Mouse (Mus musculus): ENCODE data around the gene Vps33a. TPM values are rescaled to one million over a fixed set of nuclear protein-coding genes. Genes with fewer than 3 reads are reported as not detected.

Vps33a gene
- 40.0 TPM for total RNA-seq (2023)

DNA sequence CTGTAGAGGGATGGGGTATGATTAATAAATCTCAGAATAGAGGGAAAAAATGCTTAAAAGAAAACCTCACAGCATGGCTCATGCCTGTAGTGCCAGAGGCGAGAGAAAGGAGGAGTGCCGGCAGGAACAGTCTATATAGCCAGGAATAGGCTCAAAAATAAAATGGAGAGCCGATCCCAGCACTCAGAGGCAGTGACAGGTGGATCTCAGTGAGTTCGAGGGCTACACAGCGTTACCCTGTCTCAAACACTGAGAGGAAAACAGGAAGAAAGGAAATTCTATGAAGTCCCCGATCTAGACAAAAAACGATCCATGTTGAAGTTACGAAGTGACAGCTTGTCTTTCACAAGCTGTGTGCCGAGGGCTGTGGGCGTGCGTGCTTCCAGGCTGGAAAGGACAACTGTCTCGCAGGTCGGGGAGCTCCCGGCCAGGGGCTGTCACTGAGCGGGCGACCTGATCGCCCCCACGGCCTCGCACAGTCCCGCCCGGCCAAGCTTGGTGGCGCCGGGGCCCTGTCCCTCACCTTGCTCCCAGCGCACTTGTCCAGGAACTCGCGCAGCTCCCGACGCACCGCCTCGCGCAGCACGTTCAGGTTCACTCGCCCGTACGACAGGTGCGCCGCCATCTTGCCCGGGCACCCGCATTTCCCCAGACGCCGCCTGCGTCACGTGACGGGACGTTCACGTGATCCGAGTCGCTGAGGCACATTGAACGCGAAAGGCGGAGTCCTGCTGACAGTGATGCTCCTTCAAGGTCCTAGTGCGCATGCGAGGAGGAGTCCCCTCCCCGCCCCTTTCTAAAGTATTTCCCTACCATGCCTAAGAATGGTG, at the start of gene Vps33a:
TSS of gene Vps33a (minus strand) at position 682 of the 830 bp plus-strand sequence.

DNA sequence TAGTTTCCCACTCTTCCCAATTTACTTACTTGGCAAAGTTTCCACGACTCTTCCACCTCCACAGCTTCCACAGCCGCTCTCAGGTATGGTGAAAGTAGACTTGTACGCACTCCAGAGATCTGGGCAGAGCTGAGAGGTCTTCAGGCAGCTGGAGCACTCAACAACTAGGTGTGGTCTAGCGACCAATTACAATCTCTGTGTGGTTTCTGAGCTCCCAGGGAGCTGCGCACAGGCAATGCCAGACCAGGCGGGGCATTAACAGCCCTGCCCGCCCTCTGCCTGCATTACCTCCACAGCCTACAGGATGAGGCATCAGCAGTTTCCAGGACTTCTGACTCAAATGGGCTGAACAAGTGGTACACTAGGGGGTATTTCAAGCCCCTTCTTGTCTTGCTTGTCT, 47.6 kb downstream of the Vps33a start, which contains the start of gene Gm49027:
TSS of gene Gm49027 (minus strand) at position 208 of the 400 bp plus-strand sequence.

DNA sequence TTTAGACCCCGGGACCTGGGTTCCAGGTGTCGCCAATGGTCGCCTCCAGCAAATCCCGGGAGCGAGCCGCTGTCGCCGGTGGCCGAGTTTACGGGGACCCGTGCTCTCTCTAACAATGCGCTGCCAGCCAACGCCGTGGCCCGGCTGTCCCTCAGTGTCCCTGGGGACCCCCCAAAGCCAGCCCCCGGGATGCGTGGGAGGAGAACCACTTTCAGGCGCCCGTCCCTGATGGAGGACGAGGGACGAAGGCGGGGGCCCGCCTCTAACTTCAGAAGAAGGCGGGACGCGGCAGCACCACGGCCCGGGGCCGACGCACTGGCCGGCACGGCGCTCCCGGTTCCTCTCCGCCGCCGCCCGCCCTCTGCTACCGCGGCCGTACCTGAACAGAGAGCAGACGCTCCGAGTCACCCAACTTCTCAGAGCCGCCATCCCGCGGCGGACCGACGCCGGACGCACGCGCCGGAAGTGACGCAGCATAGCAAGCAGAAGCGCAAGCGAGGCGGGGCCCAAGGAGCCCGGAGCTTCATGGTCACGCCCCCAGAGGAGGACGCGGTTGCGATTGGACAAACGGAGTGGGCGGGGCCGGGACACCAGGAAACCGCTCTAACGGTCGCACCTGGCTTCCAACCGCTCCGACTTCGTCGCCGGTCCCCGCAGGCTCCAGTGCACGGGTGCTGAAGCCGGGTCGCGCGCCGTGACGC, 49.0 kb downstream of the Vps33a start, which contains the start of gene Diablo:
TSS of gene Diablo (minus strand) at position 485 of the 701 bp plus-strand sequence.

DNA sequence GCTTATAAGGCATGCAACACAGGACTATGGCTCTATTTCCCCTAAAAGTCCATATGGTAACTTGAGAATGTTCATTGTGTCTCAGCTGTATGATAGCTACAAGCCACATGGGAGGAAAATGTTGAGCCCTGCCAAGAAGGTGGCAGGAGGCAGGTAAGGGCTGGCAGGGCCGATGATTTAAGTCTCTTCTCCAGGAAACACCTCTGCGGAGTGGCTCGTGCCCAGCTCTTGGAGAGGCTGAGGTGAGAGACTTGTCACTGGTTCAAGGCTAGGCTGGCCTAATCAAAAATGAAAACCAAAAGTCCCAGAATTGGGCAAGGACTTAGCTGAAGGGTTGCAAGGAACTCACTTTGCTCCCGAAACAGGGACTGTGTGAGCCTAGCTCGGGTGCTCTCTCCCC, 62.7 kb downstream of the Vps33a start, which contains the start of gene B3gnt4:
TSS of gene B3gnt4 (plus strand) at position 301 of the 400 bp plus-strand sequence.

DNA sequence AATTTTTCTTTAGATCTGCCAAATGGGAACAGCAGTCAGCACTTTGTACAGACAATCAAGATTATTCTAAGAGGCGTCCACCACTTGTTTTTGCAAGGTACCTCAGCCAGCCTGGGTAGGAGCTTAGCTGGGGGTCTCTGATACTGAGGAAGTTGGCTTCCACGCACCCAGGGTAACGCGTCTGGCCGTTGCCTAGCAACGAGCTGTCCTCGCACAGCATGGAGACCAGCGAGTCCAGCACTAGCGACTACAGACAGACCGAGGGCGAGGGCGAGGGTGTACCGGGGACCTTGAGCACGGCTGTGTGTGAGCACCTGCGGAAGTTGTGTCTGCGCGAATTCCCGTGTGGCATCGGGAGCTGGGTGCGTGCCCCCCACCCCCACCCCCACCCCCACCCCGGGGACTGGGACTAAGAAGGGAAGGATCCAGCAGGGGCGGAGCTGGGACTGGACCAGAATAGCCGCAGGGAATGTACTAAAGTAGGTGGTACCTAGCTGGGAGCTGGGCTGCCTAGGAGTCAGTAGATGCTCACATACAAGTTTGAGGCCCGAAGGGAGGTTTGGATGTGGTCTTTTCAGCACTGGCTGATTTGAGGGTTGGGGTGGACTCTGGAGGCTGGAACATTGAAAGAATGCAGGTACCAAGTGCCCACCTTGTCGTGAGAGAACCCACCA, 83.6 kb downstream of the Vps33a start, which contains the start of the genes Lrrc43 and Il31:
TSS of gene Lrrc43 (plus strand) at position 194 of the 674 bp plus-strand sequence.
TSS of gene Il31 (minus strand) at position 378 of the 674 bp plus-strand sequence.

Other genes with a start within 250 kb of the Vps33a start
- 18.7 TPM for gene Bcl7a, start 229.2 kb downstream of the Vps33a start, total RNA-seq (2023)
- gene Mlxip, start 178.2 kb downstream of the Vps33a start, total RNA-seq (2023), result 97.0 TPM
- not detected for gene Lrrc43, start 83.7 kb downstream of the Vps33a start, total RNA-seq (2023)
- not detected for gene Il31, start 83.5 kb downstream of the Vps33a start, total RNA-seq (2023)
- gene B3gnt4, start 62.6 kb downstream of the Vps33a start, total RNA-seq (2023), result not detected
- 51.0 TPM for gene Diablo, start 48.9 kb downstream of the Vps33a start, total RNA-seq (2023)
- 6.0 TPM for gene Gm49027, start 47.5 kb downstream of the Vps33a start, total RNA-seq (2023)
- gene Clip1, start 111.6 kb upstream of the Vps33a start, total RNA-seq (2023), result 120 TPM
- 71.2 TPM for gene Zcchc8, start 148.1 kb upstream of the Vps33a start, total RNA-seq (2023)
- 265 TPM for gene Rsrc2, start 176.4 kb upstream of the Vps33a start, total RNA-seq (2023)
- gene Kntc1, start 176.7 kb upstream of the Vps33a start, total RNA-seq (2023), result 1.8 TPM

All from CD4-positive naive resting alpha-beta T cell, adult 76 days (primary cell).